Mouse (Mus musculus) stomach, postnatal 0 days (tissue): ENCODE results near the gene Rimbp3. TPM values are rescaled to one million over a fixed set of nuclear protein-coding genes. Genes with fewer than 3 reads are reported as not detected.
"Not testable (repeated sequence)": the region's sequence is repeated elsewhere in the genome, so short reads cannot be mapped to it uniquely, and the experiment has no call there.

Experiments used
- ATAC-seq: fragments of 200-750 bp; cut with Nextera tagmentation; 2 replicates; pipeline ENCODE4 v1.8.0; 2017; ENCODE audit not compliant: low FRiP score, low TSS enrichment
- DNase-seq: peaks from one replicate; pipeline ENCODE4 v3.0.0-alpha.2; 2016; ENCODE audit warnings: low spot score
- H3K27ac ChIP-seq: fragments of 300-500 bp; sonication (generic); replicated peaks from 2 replicates; pipeline ENCODE4 v1.5.1; 2014; ENCODE audit warnings: mild to moderate bottlenecking, control low read depth
- H3K27me3 ChIP-seq: fragments of 300-500 bp; sonication (generic); 2 replicates; pipeline ENCODE4 v1.6.1; 2014; ENCODE audit warnings: low read length; ENCODE audit not compliant: control insufficient read depth, insufficient read depth
- H3K36me3 ChIP-seq: fragments of 300-500 bp; sonication (generic); 2 replicates; pipeline ENCODE4 v1.6.1; 2014; ENCODE audit warnings: low read length, mixed read lengths; ENCODE audit not compliant: control insufficient read depth, insufficient read depth
- H3K4me1 ChIP-seq: fragments of 300-500 bp; sonication (generic); replicated peaks from 2 replicates; pipeline ENCODE4 v1.6.1; 2014; ENCODE audit warnings: antibody characterized with exemption; ENCODE audit not compliant: control insufficient read depth, insufficient read depth
- H3K4me2 ChIP-seq: fragments of 300-500 bp; sonication (generic); replicated peaks from 2 replicates; pipeline ENCODE4 v1.6.1; 2014; ENCODE audit warnings: low read depth, mild to moderate bottlenecking, control low read depth, moderate library complexity
- H3K4me3 ChIP-seq: fragments of 300-500 bp; sonication (generic); 2 replicates; pipeline ENCODE4 v1.5.1; 2014; ENCODE audit warnings: low read depth, low read length, control low read depth
- H3K9ac ChIP-seq: fragments of 300-500 bp; sonication (generic); 2 replicates; pipeline ENCODE4 v1.6.1; 2014; ENCODE audit warnings: mild to moderate bottlenecking, low read length, control low read depth, mixed read lengths
- H3K9me3 ChIP-seq: fragments of 300-500 bp; sonication (generic); 2 replicates; pipeline ENCODE4 v1.6.1; 2016; ENCODE audit warnings: low read length; ENCODE audit not compliant: control insufficient read depth
- CTCF ChIP-seq: IDR thresholded peaks from 2 replicates; pipeline ENCODE4 v1.5.1; 2016; ENCODE audit warnings: antibody characterized with exemption, low read depth, mild to moderate bottlenecking, moderate library complexity
- EP300 ChIP-seq: optimal IDR thresholded peaks from 2 replicates; pipeline ENCODE3; 2016; ENCODE audit warnings: antibody characterized with exemption
- WGBS: fragments of 180-500 bp; shearing (Covaris S2); extraction: QIAGEN DNeasy Blood & Tissue Kit; methylation state at CpG from one replicate; pipeline ENCODE4 v1.1.7; 2014; 5-methylcytosine and 5-hydroxymethylcytosine counted together
- polyA plus RNA-seq: library from polyadenylated mRNA; unstranded; fragments of >200 nt; fragmentation: Nextera tagmentation; extraction: Ambion mirVana; gene quantifications from 2 replicates; pipeline ENCODE4 v1.2.1, GENCODE M21; 2015

Gene Rimbp3
- polyA plus RNA-seq, 1 experiment from 2014 or later = 0.18 TPM

DNA sequence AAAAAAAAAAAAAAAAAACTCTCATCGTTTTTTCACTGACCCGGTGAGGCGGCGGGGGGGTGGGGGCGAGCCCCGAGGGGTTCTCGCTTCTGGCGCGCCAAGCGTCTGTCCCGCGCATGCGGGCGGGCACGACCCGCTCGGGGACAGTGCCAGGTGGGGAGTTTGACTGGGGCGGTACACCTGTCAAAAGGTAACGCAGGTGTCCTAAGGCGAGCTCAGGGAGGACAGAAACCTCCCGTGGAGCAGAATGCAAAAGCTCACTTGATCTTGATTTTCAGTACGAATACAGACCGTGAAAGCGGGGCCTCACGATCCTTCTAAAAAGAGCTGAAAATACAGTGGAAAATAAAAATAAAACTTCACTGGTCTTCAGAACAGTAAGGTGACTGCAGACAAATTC, 13.8 kb downstream of the Rimbp3 start:
- no peak overlapping the region for H3K27ac ChIP-seq
- no peaks in the 10 kb centered on the region for H3K9me3 ChIP-seq
- TF ChIP-seq CTCF (no peak), EP300 (no peak)
- H3K4me1 ChIP-seq = no peaks in the 10 kb centered on the region
- no peak overlapping the region for H3K4me2 ChIP-seq
- no peaks in the 10 kb centered on the region for H3K36me3 ChIP-seq
- no peak overlapping the region for H3K9ac ChIP-seq
- peak; percentile 89 for DNase-seq
- H3K4me3 ChIP-seq = no peak overlapping the region
- 38% methylated on average over 25 of the region's 25 CpGs for WGBS
- peak; percentile 100 for ATAC-seq
- no peaks in the 10 kb centered on the region for H3K27me3 ChIP-seq

- no peaks in the 10 kb centered on the region for H3K9me3 ChIP-seq
- ATAC-seq = peak; percentile 11; the same call in 1 of the 2 replicates
- peak; percentile 73 for DNase-seq
- WGBS = 75% methylated on average over 5 of the region's 5 CpGs
- H3K4me1 ChIP-seq = no peaks in the 10 kb centered on the region
- no peaks in the 10 kb centered on the region for H3K36me3 ChIP-seq
- H3K4me3 ChIP-seq = no peak overlapping the region
- no peak overlapping the region for H3K9ac ChIP-seq
- TF ChIP-seq CTCF (no peak), EP300 (no peak)
- H3K27ac ChIP-seq = 0 out of 2 replicates have a peak overlapping the region, but pooled peaks have one; percentile 18
- H3K27me3 ChIP-seq = no peaks in the 10 kb centered on the region
- H3K4me2 ChIP-seq = no peak overlapping the region
Measured at GRCm38 (mm10) chr16:17225584-17225983, 17.2 kb downstream of the Rimbp3 start.

- Histone ChIP-seq H3K9ac (no peak overlapping the region), H3K36me3 (no peaks in the 10 kb centered on the region), H3K4me2 (no peak overlapping the region), H3K27ac (no peak overlapping the region), H3K9me3 (no peaks in the 10 kb centered on the region), H3K4me1 (no peaks in the 10 kb centered on the region), H3K27me3 (no peaks in the 10 kb centered on the region), H3K4me3 (no peak overlapping the region)
- DNase-seq = no peak
- ATAC-seq = no peak
- no peak for TF ChIP-seq CTCF
- TF ChIP-seq EP300 = no peak
Measured at GRCm38 (mm10) chr16:17226496-17226895, 18.1 kb downstream of the Rimbp3 start.

- not testable (repeated sequence) for H3K4me2 ChIP-seq, H3K36me3 ChIP-seq, H3K4me3 ChIP-seq, H3K27ac ChIP-seq, H3K27me3 ChIP-seq, ATAC-seq, H3K9ac ChIP-seq, H3K9me3 ChIP-seq, DNase-seq
- 89% methylated on average over 2 of the region's 2 CpGs for WGBS
- H3K4me1 ChIP-seq = peaks cover 10% of the 10 kb centered on the region
Measured at GRCm38 (mm10) chr16:17231523-17231922, 23.1 kb downstream of the Rimbp3 start.

DNA sequence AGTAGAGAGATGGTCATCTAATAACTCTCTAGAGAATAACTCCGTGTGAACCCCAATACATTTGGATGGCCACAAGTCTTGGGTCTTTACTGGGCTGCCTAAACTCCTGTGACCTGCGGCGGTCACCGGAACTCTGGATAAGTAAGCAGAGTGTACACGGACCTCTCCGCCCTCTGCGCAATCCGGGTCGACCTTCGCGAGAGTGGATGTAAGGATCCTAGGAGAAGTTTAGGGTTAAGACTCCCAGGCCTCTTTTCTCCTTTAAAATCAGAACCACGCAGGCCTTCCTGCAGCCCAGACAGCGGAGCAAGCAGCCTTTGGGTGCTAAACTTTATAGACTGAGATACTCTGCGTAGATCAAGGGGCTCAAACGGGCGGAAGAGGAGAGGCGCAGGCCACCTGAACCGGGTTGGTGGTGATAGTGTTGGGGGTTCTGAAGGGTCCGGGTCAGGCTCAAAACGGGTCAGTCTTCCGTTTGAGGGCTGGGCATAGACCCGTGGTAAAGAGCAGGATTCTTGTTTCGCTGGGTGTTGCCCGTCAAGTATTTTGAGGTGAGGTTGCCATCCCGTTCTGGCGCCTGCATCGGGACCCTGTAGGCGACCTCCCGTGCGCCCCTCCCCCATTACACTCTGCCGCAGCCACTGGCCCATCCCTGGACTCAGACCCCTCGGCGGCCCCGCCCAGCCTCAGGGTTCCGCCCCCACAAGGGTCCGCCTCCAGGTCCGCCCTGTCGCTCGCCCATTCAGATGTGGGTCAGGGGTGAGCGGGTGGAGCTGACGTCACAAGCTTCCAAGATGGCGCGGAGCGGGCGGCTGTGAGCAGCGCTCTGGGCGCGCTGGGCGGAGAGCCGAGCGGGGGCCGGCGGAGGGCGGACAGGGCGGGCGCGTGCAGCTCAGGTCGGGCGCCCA, 24.6 kb downstream of the Rimbp3 start, which contains the start of gene Hic2:
Gene Hic2, plus strand, starts transcription at position 779 of the 908 bp plus-strand sequence.
- DNase-seq = peak; percentile 97
- WGBS = 4% methylated on average over 55 of the region's 59 CpGs
- Histone ChIP-seq H3K27me3 (no peaks in the 10 kb centered on the region), H3K4me1 (peaks cover 14% of the 10 kb centered on the region), H3K27ac (peak within 1 kb of the TSS; percentile 97), H3K9ac (peak within 1 kb of the TSS; percentile 97), H3K36me3 (no peaks in the 10 kb centered on the region), H3K4me3 (peak within 1 kb of the TSS; percentile 97), H3K4me2 (peak within 1 kb of the TSS; percentile 98), H3K9me3 (no peaks in the 10 kb centered on the region)
- ATAC-seq = peak; percentile 97
- TF ChIP-seq CTCF = no peak; the same call in 1 of the 2 replicates
- TF ChIP-seq EP300 = no peak
